Mouse (Mus musculus): ENCODE data around the gene Gm28230.

Gm28230 gene

DNA sequence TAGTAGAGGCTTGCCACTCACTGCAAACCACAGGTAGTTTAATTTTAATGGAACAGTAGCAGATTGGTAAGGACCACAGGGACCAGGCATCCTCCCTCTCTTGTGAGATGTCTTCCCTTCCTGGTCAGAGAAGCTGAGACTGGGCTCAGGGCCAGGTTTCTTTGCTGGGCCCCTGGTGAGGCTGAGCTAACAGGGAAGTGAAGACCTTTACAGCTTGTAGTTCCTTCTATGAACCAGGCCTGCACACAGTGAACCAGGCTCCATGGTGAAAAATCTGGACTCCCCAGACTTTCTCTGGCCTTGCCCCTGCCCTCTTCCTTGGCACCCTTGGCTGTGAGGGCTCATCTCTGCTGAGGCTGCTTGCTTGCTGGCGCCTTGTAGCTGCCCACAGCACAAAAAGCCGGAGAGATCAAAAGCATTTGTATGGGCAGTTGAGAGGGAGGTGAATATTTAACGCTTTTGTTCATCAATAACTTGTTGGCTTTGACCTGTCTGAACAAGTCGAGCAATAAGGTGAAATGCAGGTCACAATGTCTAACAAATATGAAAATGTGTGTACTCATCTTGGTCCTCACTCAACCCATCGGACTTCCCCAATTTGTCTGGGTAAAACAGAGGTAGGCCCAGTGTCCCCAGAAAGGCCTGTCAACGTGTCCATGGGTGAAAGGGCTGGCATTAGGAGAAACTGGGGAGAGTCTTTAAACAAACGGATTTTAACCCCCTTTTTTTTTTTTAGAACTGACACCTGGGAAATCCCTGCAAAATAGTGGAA is 2.1 kb upstream of the Gm28230 start:
- no peak for DNase-seq (ENCODE audit: low spot score)

GRCm38 (mm10) chr2:74725171-74725570 is 1.4 kb upstream of the Gm28230 start:
- DNase-seq (ENCODE audit: low spot score), result no peak

DNA sequence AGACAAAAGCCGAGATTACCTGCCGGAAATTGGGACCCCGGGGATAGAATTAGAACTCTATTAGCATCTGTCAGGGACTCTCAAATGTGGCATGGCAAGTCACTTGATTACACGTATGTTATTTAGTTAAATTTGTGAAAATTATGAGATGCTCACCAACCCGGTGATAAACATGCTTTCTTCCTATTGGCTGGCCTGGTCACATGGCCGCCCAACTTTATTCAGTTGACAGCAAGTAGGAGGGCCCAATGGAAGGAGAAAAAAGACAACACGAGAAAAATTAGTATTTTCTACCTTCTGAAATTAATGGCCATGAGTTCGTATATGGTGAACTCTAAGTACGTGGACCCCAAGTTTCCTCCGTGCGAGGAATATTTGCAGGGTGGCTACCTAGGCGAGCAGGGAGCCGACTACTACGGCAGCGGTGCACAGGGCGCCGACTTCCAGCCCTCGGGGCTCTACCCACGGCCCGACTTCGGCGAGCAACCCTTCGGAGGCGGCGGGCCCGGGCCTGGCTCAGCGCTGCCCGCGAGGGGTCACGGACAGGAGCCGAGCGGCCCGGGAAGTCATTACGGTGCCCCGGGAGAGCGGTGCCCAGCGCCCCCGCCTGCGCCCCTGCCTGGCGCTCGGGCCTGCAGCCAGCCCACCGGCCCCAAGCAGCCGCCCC is 578 bp downstream of the Gm28230 start:
- no peak for DNase-seq (ENCODE audit: low spot score)

GRCm38 (mm10) chr2:74727640-74728302 is 1.2 kb downstream of the Gm28230 start:
- no peak for DNase-seq (ENCODE audit: low spot score)

DNA sequence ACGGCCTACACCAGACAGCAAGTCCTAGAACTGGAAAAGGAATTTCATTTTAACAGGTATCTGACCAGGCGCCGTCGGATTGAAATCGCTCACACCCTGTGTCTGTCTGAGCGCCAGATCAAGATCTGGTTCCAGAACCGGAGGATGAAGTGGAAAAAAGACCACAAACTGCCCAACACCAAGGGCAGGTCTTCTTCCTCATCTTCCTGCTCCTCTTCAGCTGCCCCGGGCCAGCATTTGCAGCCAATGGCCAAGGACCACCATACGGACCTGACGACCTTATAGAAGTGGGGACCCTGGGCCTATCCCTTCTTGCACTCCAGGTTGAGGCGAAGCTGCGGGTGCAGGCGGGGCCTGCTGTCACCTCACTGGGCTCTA is 1.8 kb downstream of the Gm28230 start:
- no peak for DNase-seq (ENCODE audit: low spot score)

- DNase-seq (ENCODE audit: low spot score), result no peak
Observed at GRCm38 (mm10) chr2:74730331-74730730, 3.8 kb downstream of the Gm28230 start.

- no peak for DNase-seq (ENCODE audit: low spot score)
Observed at GRCm38 (mm10) chr2:74731055-74731454, 4.5 kb downstream of the Gm28230 start.

DNA sequence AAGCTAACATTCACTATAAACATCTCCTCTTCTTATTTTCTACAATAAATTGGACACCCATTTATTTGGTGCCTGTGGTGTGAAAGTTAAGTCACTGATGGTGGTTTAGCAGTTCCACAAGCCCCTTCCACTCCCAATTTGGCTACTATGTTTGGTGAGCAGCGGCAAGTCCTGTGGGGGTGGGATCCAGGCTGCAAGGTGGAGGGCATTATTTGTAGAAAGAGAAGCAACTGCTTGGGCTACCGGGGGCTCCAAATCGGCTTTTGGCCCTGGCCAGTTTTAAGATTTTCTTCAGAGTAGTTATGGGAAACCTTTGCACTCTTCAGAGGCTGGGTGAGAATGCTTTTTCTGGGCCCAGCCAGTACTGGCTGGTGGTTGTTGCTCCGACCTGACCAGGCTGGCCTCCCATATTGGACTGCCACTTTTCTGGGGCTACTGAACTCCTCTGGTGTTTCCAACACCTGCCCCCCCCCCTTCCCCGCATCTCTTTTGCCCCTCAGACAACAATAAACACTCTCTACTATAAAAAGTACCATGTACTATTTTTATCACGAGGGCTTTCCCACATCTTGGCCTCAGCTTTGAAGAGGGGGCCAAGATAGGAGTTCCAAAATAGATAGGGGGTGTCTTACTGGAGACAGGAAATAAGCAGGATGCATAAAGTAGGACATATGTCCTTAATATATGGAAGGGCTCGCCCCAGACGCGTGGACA is 5.4 kb downstream of the Gm28230 start:
- DNase-seq (ENCODE audit: low spot score), result no peak

GRCm38 (mm10) chr2:74732513-74733316 is 6.2 kb downstream of the Gm28230 start:
- no peak for DNase-seq (ENCODE audit: low spot score)

- no peak for DNase-seq (ENCODE audit: low spot score)
Observed at GRCm38 (mm10) chr2:74733317-74733661, 6.8 kb downstream of the Gm28230 start.

GRCm38 (mm10) chr2:74733765-74734164 is 7.2 kb downstream of the Gm28230 start:
- DNase-seq (ENCODE audit: low spot score), result no peak

- no peak for DNase-seq (ENCODE audit: low spot score)
Observed at GRCm38 (mm10) chr2:74734451-74734850, 7.9 kb downstream of the Gm28230 start.

DNA sequence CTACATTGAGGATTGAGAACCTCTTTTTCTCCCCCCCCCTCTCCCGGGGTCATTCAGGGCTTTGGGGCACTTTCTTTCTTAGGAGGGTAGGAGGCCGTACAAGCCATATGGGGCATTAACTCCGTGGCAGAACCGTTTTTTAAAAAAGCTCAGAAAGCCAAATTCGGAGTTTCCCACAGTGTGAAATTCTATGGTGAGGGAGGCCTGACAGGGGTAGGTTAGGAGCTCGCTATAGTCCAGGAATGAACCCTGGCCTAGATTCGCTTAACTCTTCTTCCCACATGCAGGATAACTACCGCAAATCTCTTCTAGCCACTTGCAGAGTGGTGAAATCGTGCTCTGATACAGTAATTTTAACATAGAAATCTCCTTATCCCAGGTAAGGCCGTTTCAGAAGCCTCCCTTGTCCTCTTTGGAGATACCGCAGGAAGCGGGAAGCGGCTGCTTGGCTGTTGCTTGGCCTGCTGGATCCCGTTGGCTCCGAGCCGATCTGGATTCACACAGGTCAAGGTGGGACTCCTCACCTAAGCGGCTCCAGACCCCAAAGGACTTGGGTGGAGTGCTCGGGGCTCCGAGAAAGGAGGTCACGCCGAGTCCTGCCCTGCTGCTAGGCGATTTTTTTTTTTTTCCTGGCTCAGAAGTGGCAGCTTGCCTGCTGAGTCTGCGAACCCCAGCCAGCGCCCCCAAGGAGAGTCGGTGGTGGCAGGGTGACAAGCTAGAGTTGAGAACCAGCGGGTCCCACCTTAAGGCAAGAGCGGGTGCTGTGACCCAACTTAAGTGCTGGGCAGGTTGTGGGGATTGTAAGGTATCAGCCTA is 8.7 kb downstream of the Gm28230 start:
- no peak for DNase-seq (ENCODE audit: low spot score)

DNA sequence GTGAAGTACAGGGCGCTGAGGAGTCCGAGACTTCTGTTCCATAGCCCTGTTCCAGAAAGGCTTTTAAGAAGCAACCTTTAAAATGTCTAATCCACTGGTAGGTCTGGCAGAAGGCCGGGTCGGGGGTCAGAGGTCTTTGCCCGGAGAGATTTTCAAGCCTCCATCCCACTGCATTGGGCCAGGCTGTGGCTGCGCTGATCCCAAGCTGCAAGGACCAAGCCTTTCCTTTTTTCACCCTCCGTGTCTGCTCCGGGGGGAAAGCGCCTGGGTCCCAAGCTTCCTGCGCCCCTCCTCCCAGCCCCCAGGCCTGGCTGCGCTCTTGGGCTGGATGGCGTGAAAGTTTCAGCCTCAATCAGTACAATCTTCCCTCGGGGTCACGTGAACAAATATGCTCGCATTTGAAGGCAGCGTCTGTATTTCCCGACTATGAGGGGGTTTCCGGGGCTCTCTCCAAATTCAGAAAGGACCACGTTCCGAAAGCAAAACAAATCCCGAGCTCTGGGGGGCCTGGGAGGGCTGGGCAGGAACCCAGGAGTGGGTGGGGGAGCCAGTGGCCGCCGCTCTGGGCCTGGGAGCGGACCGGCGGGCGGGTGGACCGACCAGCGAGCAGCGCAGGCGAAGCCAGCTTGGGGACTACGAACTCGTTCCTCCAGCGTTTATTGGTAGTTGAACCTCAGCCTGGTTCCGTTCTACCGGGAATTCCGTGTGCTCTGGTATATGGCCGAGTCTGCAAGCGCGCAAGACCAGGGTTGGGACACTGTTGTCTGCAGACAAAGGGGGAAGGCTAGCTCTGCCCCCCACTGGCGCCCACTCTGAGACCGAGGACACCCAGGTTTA is 9.5 kb downstream of the Gm28230 start:
- no peak for DNase-seq (ENCODE audit: low spot score)

- DNase-seq (ENCODE audit: low spot score), result no peak
Observed at GRCm38 (mm10) chr2:74736688-74737577, 10.4 kb downstream of the Gm28230 start.

DNA sequence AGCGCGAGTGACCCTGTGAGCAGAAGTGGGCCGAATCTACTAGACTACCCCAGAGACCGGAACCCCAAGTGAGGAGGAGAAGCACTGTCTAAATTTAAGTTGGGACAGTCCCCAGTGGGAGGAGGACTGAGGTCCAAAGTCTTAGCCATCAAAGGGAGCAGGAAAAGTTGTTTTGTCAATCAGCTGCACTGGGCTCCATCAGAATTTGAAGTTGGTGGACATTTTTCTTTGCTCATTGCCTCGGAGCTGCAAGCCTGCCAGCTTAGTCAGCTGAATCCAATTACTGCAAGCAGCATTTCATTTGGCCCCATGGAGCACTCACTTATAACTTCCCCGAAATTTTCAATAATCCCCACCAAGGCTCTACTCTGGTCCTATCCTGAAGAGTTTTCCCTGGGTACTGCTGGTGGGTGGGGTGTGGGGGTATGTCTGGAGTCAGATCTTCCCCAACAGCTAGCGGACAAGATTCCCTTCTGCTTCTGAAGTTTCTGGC is 11.1 kb downstream of the Gm28230 start:
- no peak for DNase-seq (ENCODE audit: low spot score)

DNA sequence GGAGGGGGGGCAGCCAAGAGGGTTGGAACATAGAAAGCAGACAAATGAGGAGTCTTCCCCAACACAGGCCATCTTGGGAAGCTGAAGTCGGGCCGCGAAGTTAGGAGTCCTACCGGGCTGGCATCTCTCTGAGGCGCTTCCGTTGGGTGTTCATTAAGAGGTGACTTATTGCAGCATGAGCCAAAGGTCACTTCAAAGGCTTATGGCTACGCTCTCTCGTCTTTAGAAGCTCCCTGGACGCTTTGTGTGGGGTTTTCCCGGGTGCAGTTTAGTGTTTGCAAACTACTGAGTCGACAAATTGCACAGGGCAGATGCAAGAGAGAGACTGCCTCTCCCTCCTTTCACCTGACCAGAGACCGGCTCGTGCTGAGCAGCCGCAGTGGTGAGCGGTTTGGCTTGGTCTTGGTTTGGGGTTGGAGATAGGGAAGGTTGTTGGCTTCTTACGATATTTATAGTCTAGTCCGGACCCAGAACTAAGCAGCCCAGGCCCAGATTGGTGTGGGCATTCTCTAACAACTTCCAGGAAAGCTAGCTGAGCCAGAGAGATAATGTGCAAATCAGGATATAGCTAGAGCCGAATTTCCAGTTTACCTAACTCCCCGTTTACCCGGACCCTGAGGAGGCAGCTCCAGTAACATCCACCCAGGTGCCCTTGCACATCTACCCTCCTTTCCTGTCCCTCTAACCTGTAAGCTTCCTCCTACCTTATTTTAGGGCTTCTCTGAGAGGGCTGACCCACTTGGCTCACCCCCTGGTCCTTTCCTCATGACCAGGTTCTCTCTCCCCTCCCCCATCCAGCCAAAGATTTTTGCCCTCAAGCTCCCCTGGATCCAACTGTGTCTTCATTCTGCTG is 12.3 kb downstream of the Gm28230 start:
- no peak for DNase-seq (ENCODE audit: low spot score)

DNA sequence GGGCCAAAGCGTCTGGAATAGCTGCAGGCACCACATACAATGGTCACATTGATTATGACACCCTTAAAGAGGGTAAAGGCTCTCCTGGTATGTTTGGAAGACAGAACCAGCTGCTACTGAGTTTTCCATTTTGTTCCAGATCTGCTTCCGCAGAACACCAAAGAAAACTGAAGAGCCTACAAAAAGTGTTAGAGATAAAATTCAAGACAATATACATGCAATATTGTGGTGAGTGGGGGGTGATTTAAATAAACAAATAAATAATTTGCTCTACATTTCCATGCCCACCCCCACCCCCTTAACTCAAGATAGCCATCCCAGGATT is 12.9 kb downstream of the Gm28230 start:
- no peak for DNase-seq (ENCODE audit: low spot score)
